Mouse (Mus musculus) lung, embryonic 15.5 days (tissue): ENCODE results near the gene Phldb2. TPM values are rescaled to one million over a fixed set of nuclear protein-coding genes. Genes with fewer than 3 reads are reported as not detected.

Source experiments
- ATAC-seq: fragments of 200-750 bp; cut with Nextera tagmentation; 2 replicates; pipeline ENCODE4 v1.8.0; 2017; ENCODE audit warnings: moderate number of reproducible peaks, borderline replicate concordance; ENCODE audit not compliant: low FRiP score, low TSS enrichment; ENCODE audit errors: extremely low read depth
- H3K27ac ChIP-seq: fragments of 300-500 bp; sonication (generic); 2 replicates; pipeline ENCODE4 v1.5.1; 2015; ENCODE audit warnings: moderate library complexity, mild to moderate bottlenecking, inconsistent platforms
- H3K27me3 ChIP-seq: fragments of 300-500 bp; sonication (generic); 2 replicates; pipeline ENCODE4 v1.6.1; 2015; ENCODE audit warnings: inconsistent platforms
- H3K36me3 ChIP-seq: fragments of 300-500 bp; sonication (generic); 2 replicates; pipeline ENCODE4 v1.6.1; 2015; ENCODE audit warnings: inconsistent platforms
- H3K4me1 ChIP-seq: fragments of 300-500 bp; sonication (generic); 2 replicates; pipeline ENCODE4 v1.6.1; 2015; ENCODE audit warnings: inconsistent platforms
- H3K4me2 ChIP-seq: fragments of 300-500 bp; sonication (generic); 2 replicates; pipeline ENCODE4 v1.6.1; 2015; ENCODE audit warnings: inconsistent platforms, mild to moderate bottlenecking, moderate library complexity
- H3K4me3 ChIP-seq: fragments of 300-500 bp; sonication (generic); 2 replicates; pipeline ENCODE4 v1.5.1; 2015; ENCODE audit warnings: mild to moderate bottlenecking, inconsistent platforms
- H3K9ac ChIP-seq: fragments of 300-500 bp; sonication (generic); 2 replicates; pipeline ENCODE4 v1.6.1; 2015; ENCODE audit warnings: inconsistent platforms
- H3K9me3 ChIP-seq: fragments of 300-500 bp; sonication (generic); 2 replicates; pipeline ENCODE4 v1.6.1; 2016; ENCODE audit warnings: inconsistent platforms
- WGBS: fragments of 180-500 bp; shearing (Covaris S2); methylation state at CpG from one replicate; pipeline ENCODE4 v1.1.7; 2015; 5-methylcytosine and 5-hydroxymethylcytosine counted together
- polyA plus RNA-seq: library from polyadenylated mRNA; unstranded; fragments of >200 nt; fragmentation: Nextera tagmentation; extraction: Ambion mirVana; gene quantifications from 2 replicates; pipeline ENCODE4 v1.2.1, GENCODE M21; 2015

The Phldb2 gene
- polyA plus RNA-seq, 1 experiment from 2014 or later = 58.9 TPM

- peaks cover 45% of the 10 kb centered on the region for H3K36me3 ChIP-seq
- 64% methylated on average over 10 of the region's 10 CpGs for WGBS
- H3K27ac ChIP-seq = no peak overlapping the region
- H3K4me3 ChIP-seq = no peak overlapping the region
- no peaks in the 10 kb centered on the region for H3K9me3 ChIP-seq
- no peaks in the 10 kb centered on the region for H3K27me3 ChIP-seq
- no peak overlapping the region for H3K9ac ChIP-seq
- H3K4me2 ChIP-seq = no peak overlapping the region
- peaks cover 7% of the 10 kb centered on the region; the same call in 1 of the 2 replicates for H3K4me1 ChIP-seq
- no peak for ATAC-seq
Observed at GRCm38 (mm10) chr16:45767853-45768640, 185.4 kb downstream of the Phldb2 start.

DNA sequence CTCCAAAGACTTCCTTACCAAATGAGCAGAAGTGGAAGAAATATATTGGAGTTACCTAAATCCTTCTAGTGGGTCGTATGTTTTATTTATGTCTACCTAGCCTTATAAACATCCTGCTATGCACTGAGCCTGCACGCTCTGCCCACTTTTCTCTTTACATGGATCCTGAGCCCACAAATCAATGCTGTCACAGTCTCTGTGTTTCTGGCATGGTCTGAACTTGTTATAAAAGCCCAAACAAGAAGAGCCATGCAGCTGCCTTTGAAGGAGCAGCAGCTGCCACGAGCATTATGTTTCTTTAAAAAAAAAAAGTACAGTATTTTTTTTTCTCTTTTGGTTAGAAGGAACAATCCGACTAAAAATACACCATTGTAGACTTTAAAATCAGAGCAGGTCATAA is 186.0 kb downstream of the Phldb2 start:
- peaks cover 8% of the 10 kb centered on the region; the same call in 1 of the 2 replicates for H3K4me1 ChIP-seq
- H3K4me3 ChIP-seq = no peak overlapping the region
- H3K9ac ChIP-seq = no peak overlapping the region
- no peak overlapping the region for H3K4me2 ChIP-seq
- WGBS = 58% methylated on average over 4 of the region's 4 CpGs
- no peak for ATAC-seq
- H3K27ac ChIP-seq = no peak overlapping the region
- no peaks in the 10 kb centered on the region for H3K9me3 ChIP-seq
- H3K27me3 ChIP-seq = no peaks in the 10 kb centered on the region
- H3K36me3 ChIP-seq = peaks cover 41% of the 10 kb centered on the region

DNA sequence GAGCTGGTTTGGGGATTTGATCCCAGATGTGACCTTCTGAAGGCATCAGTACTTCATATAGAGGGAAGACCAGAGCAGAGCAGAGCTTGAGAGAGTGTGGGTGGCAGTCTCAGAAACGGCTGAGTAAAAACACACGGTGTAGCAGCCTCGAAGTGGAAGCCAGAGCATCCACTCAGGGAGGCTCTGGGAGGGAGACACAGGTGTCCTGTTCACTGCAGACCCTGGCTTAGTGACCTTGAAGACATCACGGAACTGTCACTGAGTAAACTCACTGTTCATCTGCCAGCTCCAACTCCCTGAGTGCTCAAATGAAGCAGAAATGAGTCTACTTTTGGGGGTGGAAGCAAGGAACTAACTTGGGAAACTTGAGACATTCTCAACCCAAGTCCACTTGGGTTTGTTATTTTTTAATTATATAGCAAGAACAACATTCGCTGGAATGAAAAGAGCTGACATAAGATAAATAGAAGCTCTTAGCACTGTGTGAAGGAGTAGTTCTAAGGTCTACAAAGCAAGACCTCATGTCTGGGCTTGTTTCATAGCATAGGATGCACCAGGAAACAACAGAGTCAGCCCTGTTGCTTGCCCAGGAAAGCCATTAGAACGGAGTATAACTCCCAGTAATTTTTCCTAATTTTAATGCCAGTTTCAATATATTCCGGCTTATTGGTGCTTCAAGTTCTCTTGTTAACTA is 187.4 kb downstream of the Phldb2 start:
- Histone ChIP-seq H3K36me3 (peaks cover 34% of the 10 kb centered on the region), H3K4me1 (peaks cover 8% of the 10 kb centered on the region; the same call in 1 of the 2 replicates), H3K4me2 (no peak overlapping the region), H3K27me3 (no peaks in the 10 kb centered on the region), H3K9ac (no peak overlapping the region), H3K9me3 (no peaks in the 10 kb centered on the region), H3K27ac (no peak overlapping the region), H3K4me3 (no peak overlapping the region)
- WGBS = 80% methylated on average over 7 of the region's 7 CpGs
- no peak for ATAC-seq

GRCm38 (mm10) chr16:45765102-45765501 is 188.3 kb downstream of the Phldb2 start:
- Histone ChIP-seq H3K9ac (no peak overlapping the region), H3K4me2 (no peak overlapping the region), H3K36me3 (peaks cover 35% of the 10 kb centered on the region), H3K4me1 (peaks cover 8% of the 10 kb centered on the region; the same call in 1 of the 2 replicates), H3K4me3 (no peak overlapping the region), H3K27me3 (no peaks in the 10 kb centered on the region), H3K9me3 (no peaks in the 10 kb centered on the region), H3K27ac (no peak overlapping the region)
- WGBS = 83% methylated on average over 3 of the region's 3 CpGs
- ATAC-seq = no peak

DNA sequence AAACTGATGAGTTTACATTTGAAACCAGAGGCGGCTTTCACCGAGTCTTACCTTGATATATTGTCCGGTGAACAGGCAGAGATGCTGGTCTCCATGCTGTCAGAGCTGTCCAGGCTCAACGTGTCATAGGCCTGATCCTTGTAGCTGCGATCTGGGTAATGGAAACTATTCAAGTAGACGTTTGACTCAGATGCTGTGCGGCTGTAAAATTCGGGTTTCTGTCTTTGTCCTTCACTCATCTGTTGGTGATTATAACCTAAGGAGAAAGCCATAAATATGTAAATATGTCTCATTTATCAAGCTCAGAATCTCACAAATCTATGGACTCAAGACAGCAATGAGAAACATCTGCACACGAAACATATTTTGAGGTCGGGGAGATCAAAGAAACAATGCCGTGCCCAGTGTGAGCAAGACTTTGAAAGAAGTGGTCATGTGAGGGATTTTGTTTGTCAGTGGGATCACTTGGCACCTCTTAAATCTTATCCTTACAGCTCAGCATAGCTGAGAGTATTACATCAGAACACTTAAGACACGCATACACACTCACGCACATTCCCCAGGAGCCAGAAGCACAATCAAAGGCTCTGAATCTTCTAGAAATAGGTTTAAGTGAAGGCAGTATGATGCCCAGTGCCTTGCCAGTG is 190.4 kb downstream of the Phldb2 start:
- no peak overlapping the region for H3K4me3 ChIP-seq
- H3K27me3 ChIP-seq = no peaks in the 10 kb centered on the region
- H3K4me1 ChIP-seq = peaks cover 8% of the 10 kb centered on the region; the same call in 1 of the 2 replicates
- H3K36me3 ChIP-seq = peaks cover 36% of the 10 kb centered on the region
- H3K4me2 ChIP-seq = no peak overlapping the region
- no peaks in the 10 kb centered on the region for H3K9me3 ChIP-seq
- H3K27ac ChIP-seq = no peak overlapping the region
- WGBS = 46% methylated on average over 13 of the region's 13 CpGs
- no peak overlapping the region for H3K9ac ChIP-seq
- ATAC-seq = no peak; the same call in 1 of the 2 replicates

GRCm38 (mm10) chr16:45761425-45761824 is 192.0 kb downstream of the Phldb2 start:
- Histone ChIP-seq H3K36me3 (peaks cover 37% of the 10 kb centered on the region; the same call in 1 of the 2 replicates), H3K27ac (no peak overlapping the region), H3K4me3 (no peak overlapping the region), H3K9me3 (no peaks in the 10 kb centered on the region), H3K27me3 (no peaks in the 10 kb centered on the region), H3K9ac (no peak overlapping the region), H3K4me1 (peaks cover 8% of the 10 kb centered on the region; the same call in 1 of the 2 replicates), H3K4me2 (no peak overlapping the region)
- WGBS = 56% methylated on average over 1 of the region's 1 CpGs
- no peak for ATAC-seq

GRCm38 (mm10) chr16:45758726-45759269 is 194.6 kb downstream of the Phldb2 start:
- ATAC-seq = no peak
- no peak overlapping the region for H3K9ac ChIP-seq
- H3K4me1 ChIP-seq = peaks cover 8% of the 10 kb centered on the region; the same call in 1 of the 2 replicates
- H3K27me3 ChIP-seq = no peaks in the 10 kb centered on the region
- H3K4me3 ChIP-seq = no peak overlapping the region
- WGBS = 74% methylated on average over 9 of the region's 9 CpGs
- no peak overlapping the region for H3K4me2 ChIP-seq
- H3K27ac ChIP-seq = no peak overlapping the region
- H3K9me3 ChIP-seq = no peaks in the 10 kb centered on the region
- H3K36me3 ChIP-seq = peaks cover 31% of the 10 kb centered on the region; the same call in 1 of the 2 replicates

DNA sequence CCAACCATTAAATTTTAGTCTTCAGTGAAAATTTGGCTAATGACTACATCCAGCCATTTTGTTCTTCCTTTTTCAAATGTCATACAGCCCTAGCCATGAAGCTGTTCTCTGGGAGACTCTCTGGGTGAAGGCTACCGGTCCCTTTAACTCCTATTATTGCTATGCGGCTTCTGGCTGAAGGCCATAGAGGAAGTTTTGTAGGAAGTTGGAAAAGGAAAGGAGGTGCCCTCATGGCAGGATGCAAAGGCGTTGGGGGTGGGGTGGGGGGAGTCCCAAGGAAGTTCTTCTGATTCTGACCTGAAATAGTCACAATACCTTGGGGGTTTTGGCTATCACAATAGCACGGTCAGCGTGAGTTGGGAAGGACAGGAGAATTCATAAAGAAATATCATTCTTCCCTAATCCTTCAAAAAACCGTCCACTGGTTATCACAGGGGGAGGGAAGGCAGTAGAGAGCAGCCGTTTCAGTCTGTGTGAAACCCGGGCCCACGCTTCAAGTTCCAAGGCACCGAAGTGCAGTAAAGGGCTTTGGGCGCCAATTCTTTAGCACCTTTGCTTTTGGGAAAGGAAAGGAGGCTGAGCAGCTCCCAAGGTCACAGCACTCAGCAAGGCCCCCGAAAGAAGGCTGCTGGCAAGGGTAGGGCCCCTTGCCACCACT is 195.8 kb downstream of the Phldb2 start:
- ATAC-seq = peak; percentile 49
- peak overlapping the region; percentile 78 for H3K27ac ChIP-seq
- WGBS = 70% methylated on average over 12 of the region's 12 CpGs
- H3K36me3 ChIP-seq = peaks cover 31% of the 10 kb centered on the region; the same call in 1 of the 2 replicates
- no peaks in the 10 kb centered on the region for H3K9me3 ChIP-seq
- H3K4me1 ChIP-seq = no peaks in the 10 kb centered on the region
- H3K27me3 ChIP-seq = no peaks in the 10 kb centered on the region
- H3K9ac ChIP-seq = no peak overlapping the region
- no peak overlapping the region for H3K4me2 ChIP-seq
- no peak overlapping the region for H3K4me3 ChIP-seq

GRCm38 (mm10) chr16:45756855-45757254 is 196.5 kb downstream of the Phldb2 start:
- Histone ChIP-seq H3K27ac (no peak overlapping the region), H3K9me3 (no peaks in the 10 kb centered on the region), H3K4me2 (no peak overlapping the region), H3K4me3 (no peak overlapping the region), H3K4me1 (no peaks in the 10 kb centered on the region), H3K27me3 (no peaks in the 10 kb centered on the region), H3K36me3 (peaks cover 34% of the 10 kb centered on the region), H3K9ac (no peak overlapping the region)
- ATAC-seq = no peak
- 30% methylated on average over 9 of the region's 9 CpGs for WGBS

GRCm38 (mm10) chr16:45743591-45744144 is 209.7 kb downstream of the Phldb2 start:
- ATAC-seq = no peak

More at GRCm38 (mm10) chr16:45743591-45744144, 209.7 kb downstream of the Phldb2 start:
- H3K36me3 ChIP-seq = peaks cover 19% of the 10 kb centered on the region
- 0 out of 2 replicates have a peak overlapping the region, but pooled peaks have one; percentile 93 for H3K4me3 ChIP-seq
- no peak overlapping the region for H3K9ac ChIP-seq
- WGBS = 61% methylated on average over 4 of the region's 4 CpGs
- H3K4me1 ChIP-seq = peaks cover 17% of the 10 kb centered on the region
- peak overlapping the region; percentile 67 for H3K4me2 ChIP-seq
- H3K9me3 ChIP-seq = no peaks in the 10 kb centered on the region
- peak overlapping the region; percentile 97; the same call in 1 of the 2 replicates for H3K27ac ChIP-seq
- H3K27me3 ChIP-seq = no peaks in the 10 kb centered on the region
